In genomic region chr11:84512031-84512430, GRCm38 (mm10) we compare ENCODE assay signal across 13 mouse cellular contexts. TPM values are rescaled to one million over a fixed set of nuclear protein-coding genes. Genes with fewer than 3 reads are reported as not detected.
DNase-seq lines count a peak whose midpoint lies in the region; ATAC-seq and TF ChIP-seq lines count a peak whose summit lies in the region.
"Had no signal": no experiment of that assay in that cellular context is flagged by ENCODE, and none has a peak within 500 bp of the region (broad histone marks: within the 10 kb centered on the region; RNA-seq: fewer than 3 reads in every experiment).

No protein-coding gene starts in this region.

- H3K27ac ChIP-seq in forebrain, embryonic 10.5 days: no peak overlapping the region
- no peak overlapping the region for H3K27ac ChIP-seq in forebrain, embryonic 11.5 days (ENCODE audit: low read depth, low read length)
- no peak overlapping the region for H3K27ac ChIP-seq in testis, adult 2 months (ENCODE audit: control insufficient read depth, insufficient read depth, low read depth, low read length)
- H3K27ac ChIP-seq in liver, embryonic 13.5 days: no peak overlapping the region
- H3K27ac ChIP-seq: macrophage had no signal

- DNase-seq in forebrain, embryonic 10.5 days (ENCODE audit: extremely low spot score, low spot score): no peak
- DNase-seq in forebrain, embryonic 11.5 days (ENCODE audit: low spot score): no peak
- no peak for DNase-seq in testis, postnatal 10 days (ENCODE audit: low spot score)
- no peak for DNase-seq in liver, embryonic 13.5 days
- DNase-seq in kidney, postnatal 4 days: no peak
- DNase-seq: B cell, adult 2 months had no signal

- peaks cover 25% of the 10 kb centered on the region for H3K4me1 ChIP-seq in forebrain, embryonic 10.5 days
- H3K4me1 ChIP-seq in forebrain, embryonic 11.5 days (replicated peaks; ENCODE audit: control insufficient read depth, insufficient read depth, low read length): peaks cover 3% of the 10 kb centered on the region
- peaks cover 5% of the 10 kb centered on the region; the same call in 1 of the 2 replicates for H3K4me1 ChIP-seq in testis, adult 2 months (ENCODE audit: control insufficient read depth, insufficient read depth, low read length)
- peaks cover 21% of the 10 kb centered on the region for H3K4me1 ChIP-seq in liver, embryonic 13.5 days (replicated peaks)

- WGBS in forebrain, embryonic 10.5 days: 86% methylated on average over 1 of the region's 1 CpGs
- 83% methylated on average over 1 of the region's 1 CpGs for WGBS in forebrain, embryonic 11.5 days
- 81% methylated on average over 1 of the region's 1 CpGs for WGBS in liver, embryonic 13.5 days (ENCODE audit: insufficient replicate concordance)

- no peaks in the 10 kb centered on the region for H3K9me3 ChIP-seq in forebrain, embryonic 10.5 days
- no peaks in the 10 kb centered on the region for H3K9me3 ChIP-seq in forebrain, embryonic 11.5 days (ENCODE audit: control insufficient read depth, low read length)
- no peaks in the 10 kb centered on the region for H3K9me3 ChIP-seq in liver, embryonic 13.5 days (replicated peaks)

- no peak for ATAC-seq in forebrain, embryonic 11.5 days (replicated peaks; ENCODE audit: low FRiP score)
- no peak for ATAC-seq in liver, embryonic 13.5 days (ENCODE audit: low read depth)
- ATAC-seq in monocyte, adult 5-6 weeks (replicated peaks; ENCODE audit: insufficient number of reproducible peaks, low FRiP score, low TSS enrichment, poor library complexity, severe bottlenecking): no peak
- no peak for ATAC-seq in activated CD4-positive, CD25-positive, alpha-beta regulatory T cell, adult 4 months

- H3K4me2 ChIP-seq in forebrain, embryonic 11.5 days (ENCODE audit: low read depth, low read length, severe bottlenecking): no peak overlapping the region; the same call in 1 of the 2 replicates
- H3K4me2 ChIP-seq in liver, embryonic 13.5 days: peak overlapping the region; percentile 86

- no peak for TF ChIP-seq CTCF in testis, adult 2 months (IDR thresholded peaks at IDR 0.05; ENCODE audit: control insufficient read depth, insufficient read depth, insufficient replicate concordance, low read depth, low read length)

- peaks cover 32% of the 10 kb centered on the region for H3K27me3 ChIP-seq in forebrain, embryonic 10.5 days (ENCODE audit: poor library complexity, severe bottlenecking)
- peaks cover 29% of the 10 kb centered on the region for H3K27me3 ChIP-seq in forebrain, embryonic 11.5 days (ENCODE audit: control insufficient read depth, insufficient read depth, low read length)
- H3K27me3 ChIP-seq in testis, adult 2 months (ENCODE audit: control insufficient read depth, insufficient read depth, low read length): no peaks in the 10 kb centered on the region
- peaks cover 31% of the 10 kb centered on the region for H3K27me3 ChIP-seq in liver, embryonic 13.5 days

- no peak overlapping the region for H3K9ac ChIP-seq in forebrain, embryonic 11.5 days (ENCODE audit: low read length)
- peak overlapping the region; percentile 91 for H3K9ac ChIP-seq in liver, embryonic 13.5 days

- TF ChIP-seq POLR2A in testis, adult 2 months (IDR thresholded peaks at IDR 0.05; ENCODE audit: control insufficient read depth, low read depth, low read length): no peak

- H3K4me3 ChIP-seq in forebrain, embryonic 10.5 days: peak overlapping the region; percentile 77
- no peak overlapping the region for H3K4me3 ChIP-seq in forebrain, embryonic 11.5 days (ENCODE audit: low read depth, low read length)
- peak overlapping the region; percentile 13; the same call in 1 of the 2 replicates for H3K4me3 ChIP-seq in testis, adult 2 months (ENCODE audit: control insufficient read depth, low read depth, low read length)
- peak overlapping the region; percentile 89 for H3K4me3 ChIP-seq in liver, embryonic 13.5 days (replicated peaks)

- H3K36me3 ChIP-seq in forebrain, embryonic 10.5 days (replicated peaks): peaks cover 47% of the 10 kb centered on the region
- H3K36me3 ChIP-seq in forebrain, embryonic 11.5 days (ENCODE audit: control insufficient read depth, insufficient read depth, low read length): peaks cover 3% of the 10 kb centered on the region; the same call in 1 of the 2 replicates
- no peaks in the 10 kb centered on the region; the same call in 1 of the 2 replicates for H3K36me3 ChIP-seq in testis, adult 2 months (ENCODE audit: control insufficient read depth, insufficient read depth, low read length)
- peaks cover 44% of the 10 kb centered on the region for H3K36me3 ChIP-seq in liver, embryonic 13.5 days

RNA-seq across cellular contexts. Expression of gene Aatf, which starts 1.3 kb away (rescaled TPM):
- 63.2 and 64.7 TPM in 2 replicates for polyA plus RNA-seq in forebrain, embryonic 10.5 days (2016; fragmentation: Nextera tagmentation; extraction: Ambion mirVana)
- 53.6 and 54.8 TPM in 2 replicates for polyA plus RNA-seq in forebrain, embryonic 11.5 days (2014; fragmentation: Nextera tagmentation; extraction: Ambion mirVana)
- polyA plus RNA-seq in testis, adult 2 months (2012; rRNA removed): 16.6 and 16.8 TPM in 2 replicates
- polyA plus RNA-seq in liver, embryonic 13.5 days (2015; fragmentation: Nextera tagmentation; extraction: Ambion mirVana): 44.7 and 52.4 TPM in 2 replicates
- total RNA-seq in monocyte, adult 5-6 weeks (2017): 49.5 to 57.7 TPM (median 51.2 TPM) in 3 replicates
- polyA plus RNA-seq in activated CD4-positive, CD25-positive, alpha-beta regulatory T cell, adult 4 months (2017; shearing (Covaris generic)): 10 to 100 TPM; 33.2 to 46.0 TPM

RNA-seq across cellular contexts. Expression of gene Lhx1, which starts 13.3 kb away (rescaled TPM):
- polyA plus RNA-seq in forebrain, embryonic 10.5 days (2016; fragmentation: Nextera tagmentation; extraction: Ambion mirVana): 1.3 and 2.6 TPM in 2 replicates
- 9.4 and 10.9 TPM in 2 replicates for polyA plus RNA-seq in forebrain, embryonic 11.5 days (2014; fragmentation: Nextera tagmentation; extraction: Ambion mirVana)
- 3.9 and 5.8 TPM in 2 replicates for polyA plus RNA-seq in testis, adult 2 months (2012; rRNA removed)
- 0.02 and 0.05 TPM in 2 replicates for polyA plus RNA-seq in liver, embryonic 13.5 days (2015; fragmentation: Nextera tagmentation; extraction: Ambion mirVana)
- total RNA-seq in monocyte, adult 5-6 weeks (2017): not detected in 3 replicates
- not detected for polyA plus RNA-seq in activated CD4-positive, CD25-positive, alpha-beta regulatory T cell, adult 4 months (2017; shearing (Covaris generic))
- total RNA-seq: adrenal gland, adult 18-20 months; common myeloid progenitor, adult 5-6 weeks; hematopoietic stem cell, adult 5-6 weeks had no signal
- polyA plus RNA-seq: macrophage had no signal
